9 mouse cellular contexts compared by ENCODE assay signal in genomic region chr6:42395960-42396809, GRCm38 (mm10). TPM values are rescaled to one million over a fixed set of nuclear protein-coding genes. Genes with fewer than 3 reads are reported as not detected.
DNase-seq lines count a peak whose midpoint lies in the region; ATAC-seq and TF ChIP-seq lines count a peak whose summit lies in the region.
"Had no signal": no experiment of that assay in that cellular context is flagged by ENCODE, and none has a peak within 500 bp of the region (broad histone marks: within the 10 kb centered on the region; RNA-seq: fewer than 3 reads in every experiment).

No protein-coding gene starts in this region.

- H3K27me3 ChIP-seq in heart, embryonic 14.5 days (ENCODE audit: control insufficient read depth, insufficient read depth, low read length): no peaks in the 10 kb centered on the region
- H3K27me3 ChIP-seq in liver, adult 2 months (ENCODE audit: control insufficient read depth, insufficient read depth, low read length): no peaks in the 10 kb centered on the region

- peaks cover 10 to 16% of the 10 kb centered on the region in 2 experiments for H3K4me1 ChIP-seq in heart, embryonic 14.5 days (ENCODE audit: control insufficient read depth in 2 of 2, insufficient read depth in 2 of 2, low read length in 2 of 2)
- peaks cover 3% of the 10 kb centered on the region; the same call in 1 of the 2 replicates for H3K4me1 ChIP-seq in liver, adult 2 months (ENCODE audit: control insufficient read depth, insufficient read depth, low read length)

- no peaks in the 10 kb centered on the region for H3K9me3 ChIP-seq in heart, embryonic 14.5 days (ENCODE audit: control insufficient read depth, low read length)

- ATAC-seq in heart, embryonic 14.5 days (ENCODE audit: insufficient number of reproducible peaks, insufficient read depth, low FRiP score, low read depth): peak; percentile 69

- DNase-seq in right cerebral cortex, postnatal 14 days: peak; percentile 30
- DNase-seq in right cerebral cortex, postnatal 25 days: no peak
- DNase-seq in cerebellum, postnatal 14 days: peak; percentile 45 to 61
- DNase-seq in liver, adult 2 months (ENCODE audit: extremely low read depth, low read depth, low spot score): peak; percentile 86
- DNase-seq in skeletal muscle tissue, adult 2 months (ENCODE audit: low read depth, low spot score): peak; percentile 94
- DNase-seq in embryo, embryonic 10 days (ENCODE audit: low spot score): no peak
- no peak for DNase-seq in c-Kit-positive CD71-positive TER-119-positive erythroid progenitor cells, embryonic 14.5 days (ENCODE audit: low spot score)

- H3K4me3 ChIP-seq in heart, embryonic 14.5 days (ENCODE audit: control insufficient read depth in 1 of 2, insufficient read depth in 1 of 2, low read depth in 1 of 2, low read length in 2 of 2): no peak overlapping the region
- H3K4me3 ChIP-seq in liver, adult 2 months (ENCODE audit: insufficient read depth, low read depth, low read length): no peak overlapping the region

- no peak for TF ChIP-seq CTCF in liver, adult 2 months (IDR thresholded peaks at IDR 0.05; ENCODE audit: low read depth, low read length)

- no peak for TF ChIP-seq POLR2A in liver, adult 2 months (IDR thresholded peaks at IDR 0.05; ENCODE audit: extremely low read depth, insufficient read depth, low read length)

- 48% methylated on average over 9 of the region's 9 CpGs for WGBS in heart, embryonic 14.5 days
- 27% methylated on average over 9 of the region's 9 CpGs for WGBS in liver, adult 2 months

- H3K9ac ChIP-seq in heart, embryonic 14.5 days (ENCODE audit: low read length): no peak overlapping the region
- H3K9ac ChIP-seq in liver, adult 2 months (ENCODE audit: low read depth, low read length): no peak overlapping the region

- H3K36me3 ChIP-seq in heart, embryonic 14.5 days (ENCODE audit: control insufficient read depth, insufficient read depth, low read length): no peaks in the 10 kb centered on the region
- H3K36me3 ChIP-seq in liver, adult 2 months (ENCODE audit: control insufficient read depth, insufficient read depth, low read length): no peaks in the 10 kb centered on the region

- peak overlapping the region; percentile 57 to 59; a peak in 3 of 4 replicates for H3K27ac ChIP-seq in heart, embryonic 14.5 days (replicated peaks in 1 of 2; ENCODE audit: control insufficient read depth in 1 of 2, insufficient read depth in 1 of 2, low read depth in 2 of 2, low read length in 2 of 2)
- H3K27ac ChIP-seq in liver, adult 2 months (replicated peaks; ENCODE audit: insufficient read depth, low read depth, low read length): 0 out of 2 replicates have a peak overlapping the region, but pooled peaks have one; percentile 2
- H3K27ac ChIP-seq: macrophage had no signal

- H3K79me2 ChIP-seq in liver, adult 2 months (ENCODE audit: control insufficient read depth, insufficient read depth, low read length): no peaks in the 10 kb centered on the region

- H3K4me2 ChIP-seq in heart, embryonic 14.5 days (ENCODE audit: low read length): no peak overlapping the region

RNA-seq across cellular contexts. Expression of gene Tas2r143, which starts 3.9 kb away (rescaled TPM):
- not detected in 2 replicates for polyA plus RNA-seq in heart, embryonic 14.5 days (2014; fragmentation: Nextera tagmentation; extraction: Ambion mirVana)
- 0.27 and 0.83 TPM in 2 replicates for total RNA-seq in liver, adult 2 months (2014; rRNA removed)
- 0.13 and 0.17 TPM in 2 replicates for polyA plus RNA-seq in liver, adult 2 months (2012; rRNA removed)
- polyA plus RNA-seq: macrophage had no signal

RNA-seq across cellular contexts. Expression of gene Tas2r135, which starts 9.0 kb away (rescaled TPM):
- polyA plus RNA-seq in heart, embryonic 14.5 days (2014; fragmentation: Nextera tagmentation; extraction: Ambion mirVana): not detected in 2 replicates
- 0.27 and 0.28 TPM in 2 replicates for total RNA-seq in liver, adult 2 months (2014; rRNA removed)
- not detected in 2 replicates for polyA plus RNA-seq in liver, adult 2 months (2012; rRNA removed)
- polyA plus RNA-seq: macrophage had no signal

RNA-seq across cellular contexts. Expression of gene Epha1, which starts 23.1 kb away (rescaled TPM):
- polyA plus RNA-seq in heart, embryonic 14.5 days (2014; fragmentation: Nextera tagmentation; extraction: Ambion mirVana): 0.96 and 1.1 TPM in 2 replicates
- total RNA-seq in liver, adult 2 months (2014; rRNA removed): 27.6 and 30.9 TPM in 2 replicates
- 27.1 and 28.1 TPM in 2 replicates for polyA plus RNA-seq in liver, adult 2 months (2012; rRNA removed)
- polyA plus RNA-seq: macrophage had no signal

RNA-seq across cellular contexts. Expression of gene Tas2r126, which starts 38.1 kb away (rescaled TPM):
- polyA plus RNA-seq in heart, embryonic 14.5 days (2014; fragmentation: Nextera tagmentation; extraction: Ambion mirVana): not detected in 2 replicates
- 0.20 and 0.28 TPM in 2 replicates for total RNA-seq in liver, adult 2 months (2014; rRNA removed)
- polyA plus RNA-seq in liver, adult 2 months (2012; rRNA removed): not detected in 2 replicates
- polyA plus RNA-seq: macrophage had no signal

RNA-seq across cellular contexts. Expression of gene Zyx, which starts 46.8 kb away (rescaled TPM):
- 167 and 173 TPM in 2 replicates for polyA plus RNA-seq in heart, embryonic 14.5 days (2014; fragmentation: Nextera tagmentation; extraction: Ambion mirVana)
- total RNA-seq in liver, adult 2 months (2014; rRNA removed): 6.4 and 9.5 TPM in 2 replicates
- 43.1 and 49.8 TPM in 2 replicates for polyA plus RNA-seq in liver, adult 2 months (2012; rRNA removed)

Comparison
In these comparisons a context has a peak if more than half of its experiments do, and no peak if none do; other contexts are left out.
1. DNase-seq: peak in right cerebral cortex, postnatal 14 days (single experiment), cerebellum, postnatal 14 days (2 of 2), liver, adult 2 months (single experiment) and skeletal muscle tissue, adult 2 months (single experiment); none in right cerebral cortex, postnatal 25 days (single experiment), embryo, embryonic 10 days (single experiment) and c-Kit-positive CD71-positive TER-119-positive erythroid progenitor cells, embryonic 14.5 days (single experiment).
2. RNA of gene Epha1, which starts 23.1 kb away (polyA plus RNA-seq): 27.1 to 28.1 TPM in liver, adult 2 months; 0.96 to 1.1 TPM in heart, embryonic 14.5 days; every median in the first group is over 10 times any median in the second.